Mouse (Mus musculus): ENCODE measurements around the gene Gstm1.

The Gstm1 gene

DNA sequence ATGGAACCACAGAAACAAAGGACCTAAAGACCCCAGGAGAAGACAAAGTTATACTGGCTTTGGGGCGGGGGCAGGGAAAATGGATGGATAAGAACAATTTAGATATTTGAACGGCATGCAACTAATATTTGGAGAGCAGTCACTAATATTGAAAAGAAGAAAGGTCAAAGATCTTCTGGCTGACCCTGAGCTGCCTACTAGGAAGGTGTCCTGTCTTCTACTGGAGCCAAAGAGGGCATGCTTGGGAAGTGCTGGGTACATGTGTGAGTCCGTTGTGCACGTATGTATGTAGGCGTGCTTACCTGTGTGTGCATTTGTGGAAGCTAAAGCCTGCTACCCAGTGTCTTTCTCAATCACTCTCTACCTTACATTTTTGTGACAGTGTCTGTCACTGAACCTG lies 51.1 kb downstream of the Gstm1 start:
- DNase-seq (ENCODE audit: low spot score in 2 of 2): no peak

DNA sequence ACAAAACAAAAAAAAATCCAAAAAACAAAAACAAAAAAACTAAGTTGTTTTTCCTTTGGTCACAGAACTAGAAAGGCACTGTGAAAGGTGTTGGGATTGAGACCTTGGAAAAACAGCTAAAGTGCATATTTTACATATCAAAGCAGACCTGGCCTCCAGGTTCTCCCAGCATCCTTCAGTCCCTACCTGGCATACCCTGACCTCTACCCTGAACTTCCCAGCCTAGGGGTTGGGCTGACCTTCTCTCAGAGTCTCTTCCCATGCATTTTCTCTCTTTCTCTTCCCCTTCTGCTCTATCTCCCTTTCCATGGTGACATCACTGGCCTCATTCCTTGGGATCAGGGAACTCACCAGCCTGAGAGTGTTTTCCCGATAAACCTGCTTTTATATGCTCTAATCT lies 52.2 kb downstream of the Gstm1 start:
- no peak for DNase-seq (ENCODE audit: low spot score in 2 of 2)

DNA sequence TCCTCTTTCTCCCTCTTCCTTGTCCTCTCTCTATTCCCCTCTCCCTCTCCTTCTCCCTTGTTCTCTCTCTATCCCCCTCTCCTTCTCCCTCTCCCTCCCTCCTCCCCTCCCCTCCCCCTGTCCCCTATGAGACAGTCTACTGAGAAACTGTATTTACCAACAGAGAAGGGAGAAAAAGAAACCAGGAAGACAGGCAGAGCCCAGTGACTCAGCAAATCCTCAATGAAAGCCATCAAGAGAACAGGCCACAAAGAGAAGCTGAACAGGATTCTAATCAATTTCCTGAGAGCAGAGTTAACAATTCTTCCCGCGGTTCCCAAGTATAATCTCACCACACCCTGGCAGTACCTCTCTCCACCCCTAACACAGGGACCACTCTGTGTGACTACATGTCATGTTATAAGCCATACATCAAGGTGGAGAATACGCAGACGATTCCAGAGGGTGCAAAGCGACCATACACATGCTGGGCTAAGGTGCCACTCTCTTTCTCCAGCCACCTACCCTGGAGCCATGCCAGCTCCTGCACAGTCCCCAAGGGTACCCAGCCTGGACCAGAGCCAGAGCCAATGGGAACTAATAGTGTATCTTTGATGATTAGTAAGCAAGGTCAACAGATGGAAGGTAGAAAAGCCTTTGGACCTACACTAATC lies 53.0 kb downstream of the Gstm1 start:
- no peak for DNase-seq (ENCODE audit: low spot score in 2 of 2)

DNA sequence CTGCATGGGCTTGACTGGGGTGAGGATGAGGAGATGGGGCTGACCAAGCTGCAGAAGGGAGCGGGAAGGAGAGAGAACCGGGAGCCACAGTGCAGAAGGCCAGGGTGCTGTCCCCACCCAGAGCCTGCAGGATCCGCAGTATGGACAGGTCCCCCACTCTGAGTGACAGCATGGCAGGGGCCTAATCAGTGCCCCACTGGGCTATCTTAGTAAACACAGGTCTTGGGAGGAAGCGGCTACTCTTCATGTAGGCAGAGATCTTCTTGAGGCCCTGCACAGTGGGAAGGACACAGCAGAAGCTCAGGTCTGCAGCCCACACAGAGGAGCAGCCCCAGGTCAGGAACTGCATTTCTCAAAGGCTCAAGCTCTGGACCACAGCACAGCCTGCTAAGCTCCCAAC lies 53.7 kb downstream of the Gstm1 start:
- DNase-seq (ENCODE audit: low spot score in 2 of 2): no peak
